Mouse (Mus musculus) G1E (cell line): ENCODE measurements around the gene Pou3f3. TPM values are rescaled to one million over a fixed set of nuclear protein-coding genes. Genes with fewer than 3 reads are reported as not detected.

ENCODE experiments used
- ATAC-seq: 2 replicates; pipeline ENCODE4 v1.8.0; 2016; ENCODE audit warnings: mild to moderate bottlenecking; ENCODE audit not compliant: insufficient number of reproducible peaks, poor library complexity, low FRiP score, severe bottlenecking; ENCODE audit errors: extremely low read depth
- DNase-seq: peaks from one replicate; pipeline ENCODE4 v3.0.0; 2012; ENCODE audit warnings: low spot score
- H3K27me3 ChIP-seq: 2 replicates; pipeline ENCODE4 v1.6.1; 2012; ENCODE audit warnings: mild to moderate bottlenecking, low read length, inconsistent platforms; ENCODE audit not compliant: insufficient read depth
- H3K36me3 ChIP-seq: replicated peaks from 2 replicates; pipeline ENCODE3; 2012; ENCODE audit warnings: mild to moderate bottlenecking, inconsistent platforms
- H3K4me1 ChIP-seq: 2 replicates; pipeline ENCODE4 v1.6.1; 2012; ENCODE audit warnings: low read depth, low read length, inconsistent platforms, mixed read lengths; ENCODE audit not compliant: insufficient read depth
- H3K4me3 ChIP-seq: 2 replicates; pipeline ENCODE4 v1.5.1; 2012; ENCODE audit warnings: low read depth, mild to moderate bottlenecking, inconsistent platforms, low read length, moderate library complexity, mixed read lengths
- H3K9me3 ChIP-seq: replicated peaks from 2 replicates; pipeline ENCODE4 v1.6.1; 2012; ENCODE audit warnings: inconsistent platforms
- CTCF ChIP-seq: IDR thresholded peaks from 2 replicates; pipeline ENCODE4 v1.5.1; 2012; ENCODE audit warnings: low read depth, low read length, inconsistent platforms, mixed read lengths
- GATA1 ChIP-seq: IDR thresholded peaks from 2 replicates; pipeline ENCODE4 v1.6.1; 2012; ENCODE audit warnings: borderline replicate concordance, low read length, inconsistent platforms, mixed read lengths
- GATA2 ChIP-seq: IDR thresholded peaks from 2 replicates; pipeline ENCODE4 v1.6.1; 2012; ENCODE audit warnings: low read depth, low read length, inconsistent platforms, borderline replicate concordance
- POLR2AphosphoS5 ChIP-seq: IDR thresholded peaks from 2 replicates; pipeline ENCODE4 v1.6.1; 2012; ENCODE audit warnings: low read depth, low read length, inconsistent platforms; ENCODE audit not compliant: insufficient replicate concordance
- TAL1 ChIP-seq: conservative IDR thresholded peaks from 2 replicates; pipeline ENCODE4 v1.6.1; 2012; ENCODE audit warnings: low read depth, low read length, inconsistent platforms, mixed read lengths
- polyA plus RNA-seq: library from polyadenylated mRNA; stranded (reverse); fragments of >175 nt; gene quantifications from 2 replicates; pipeline ENCODE4 v1.2.3, GENCODE M21; 2012
- total RNA-seq, 2 experiments: library from RNA; stranded (forward) in 1 of 2; stranded (reverse) in 1 of 2; fragments of 200-1000 nt in 1 of 2; fragments of >200 nt in 1 of 2; fragmentation: Nextera tagmentation in 1 of 2; gene quantifications; 2 replicates each; pipeline ENCODE4 v1.2.3; 2014 to 2017

Gene Pou3f3
- total and polyA plus RNA-seq, 3 experiments = 0.05 TPM; not detected in 2

DNA sequence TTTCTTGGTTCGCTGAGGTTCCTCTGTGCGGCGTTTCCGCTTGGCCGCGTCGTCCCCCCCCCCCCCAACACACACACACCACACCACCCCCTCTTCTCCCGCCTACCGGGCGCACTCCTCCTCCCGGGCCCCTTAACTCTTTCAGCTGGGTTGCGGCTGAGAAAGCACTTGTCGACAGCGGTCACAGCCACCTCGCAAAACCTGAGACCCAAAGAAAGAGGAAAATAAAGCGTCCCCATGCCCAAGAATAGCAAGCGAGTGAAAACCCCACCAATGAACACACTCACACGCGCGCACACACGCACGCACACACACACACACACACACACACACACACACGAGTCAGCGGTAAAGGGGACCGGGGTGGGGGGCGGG is 1.3 kb upstream of the Pou3f3 start:
- ATAC-seq (no peak), DNase-seq (no peak)
- TF ChIP-seq TAL1 (no peak), POLR2AphosphoS5 (no peak), CTCF (no peak), GATA2 (no peak), GATA1 (no peak)
- Histone ChIP-seq H3K36me3 (no peaks in the 10 kb centered on the region), H3K27me3 (peaks cover 9% of the 10 kb centered on the region; the same call in 1 of the 2 replicates), H3K9me3 (peaks cover 48% of the 10 kb centered on the region), H3K4me3 (no peak overlapping the region), H3K4me1 (no peaks in the 10 kb centered on the region)

DNA sequence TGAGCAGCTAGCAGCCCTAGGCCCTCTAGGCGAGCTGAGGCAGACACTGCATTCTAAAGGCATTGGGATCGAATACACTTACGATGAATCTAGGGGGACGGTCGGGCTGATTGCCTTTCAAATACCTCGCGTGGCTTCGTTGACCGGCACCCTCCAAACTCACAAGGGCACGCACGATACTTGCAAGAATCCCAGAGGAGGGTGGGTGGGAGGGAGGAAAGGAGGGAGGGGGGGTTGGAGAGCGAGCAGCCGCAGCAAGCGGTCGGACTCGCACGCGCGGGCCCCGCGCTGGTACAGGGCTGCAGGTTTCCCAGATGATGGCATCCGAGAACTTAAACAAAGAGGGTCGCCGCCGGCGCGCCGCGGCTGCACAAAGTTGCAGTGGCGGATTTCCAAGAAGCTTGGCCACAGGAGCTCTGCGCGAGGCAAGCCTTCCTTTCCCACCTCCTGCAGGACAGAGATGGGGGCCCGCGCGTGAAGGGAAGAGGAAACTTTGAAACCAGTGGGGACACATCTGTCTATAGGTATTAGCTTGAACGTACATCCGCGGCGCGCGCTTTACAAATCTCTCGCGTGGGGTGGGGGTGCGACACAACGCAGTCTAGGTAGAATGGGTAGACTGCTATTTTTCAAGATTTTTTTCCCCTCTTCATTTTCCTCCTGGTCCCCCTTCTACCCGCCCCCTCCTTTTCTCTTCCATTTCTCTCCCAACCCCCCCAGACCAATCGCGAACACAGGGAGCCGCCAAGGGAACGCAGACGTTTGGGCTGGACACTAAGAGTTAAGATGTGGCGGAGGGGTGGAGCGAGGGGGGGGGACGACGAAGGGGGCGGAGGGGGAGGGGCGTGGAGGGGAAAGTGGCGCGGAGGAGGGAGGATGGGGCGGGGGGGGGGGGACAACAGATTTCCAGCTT is 647 bp upstream of the Pou3f3 start:
- H3K27me3 ChIP-seq = peaks cover 9% of the 10 kb centered on the region; the same call in 1 of the 2 replicates
- no peak for TF ChIP-seq GATA2
- no peak for TF ChIP-seq POLR2AphosphoS5
- TF ChIP-seq GATA1 = no peak
- no peak for TF ChIP-seq CTCF
- TF ChIP-seq TAL1 = no peak
- ATAC-seq = no peak
- H3K9me3 ChIP-seq = peaks cover 52% of the 10 kb centered on the region
- no peak overlapping the region for H3K4me3 ChIP-seq
- DNase-seq = no peak
- no peaks in the 10 kb centered on the region for H3K4me1 ChIP-seq
- H3K36me3 ChIP-seq = no peaks in the 10 kb centered on the region

DNA sequence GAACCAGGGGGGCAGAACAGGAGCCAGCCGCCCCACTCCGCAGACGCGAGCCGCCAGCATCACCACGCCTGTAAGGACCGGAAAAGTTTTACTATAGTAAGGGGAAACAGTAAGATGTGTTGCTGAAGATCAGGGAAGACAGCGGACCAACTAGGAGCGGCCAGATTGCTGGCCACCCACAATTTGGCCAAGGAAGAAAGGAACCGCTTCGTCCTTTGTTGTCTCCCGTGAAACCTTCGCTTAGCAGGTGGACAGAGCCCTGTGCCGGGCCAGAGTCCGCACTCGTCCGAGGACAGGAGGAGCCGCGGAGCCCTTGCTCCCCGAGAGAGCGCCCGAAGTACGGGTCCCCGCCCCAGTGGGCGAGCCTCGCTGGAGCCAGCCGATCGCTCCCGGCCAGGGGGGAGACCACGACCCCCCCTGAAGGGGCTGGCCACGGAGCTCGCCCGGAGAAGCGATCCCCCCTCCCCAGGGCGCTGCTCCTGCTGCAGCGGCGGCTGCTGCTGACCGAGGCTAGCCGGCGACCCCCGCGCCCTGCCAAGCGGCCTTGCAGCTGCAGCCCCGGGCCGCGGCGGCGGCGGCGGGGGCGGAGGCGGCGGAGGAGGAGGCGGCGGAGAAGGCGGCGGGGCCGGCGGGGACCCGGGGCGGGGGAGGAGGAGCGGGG is 933 bp downstream of the Pou3f3 start:
- Histone ChIP-seq H3K4me1 (no peaks in the 10 kb centered on the region), H3K4me3 (no peak overlapping the region), H3K27me3 (peaks cover 9% of the 10 kb centered on the region; the same call in 1 of the 2 replicates)

GRCm38 (mm10) chr1:42697321-42697755 is 1.8 kb downstream of the Pou3f3 start:
- H3K4me3 ChIP-seq = no peak overlapping the region
- no peak for DNase-seq
- peaks cover 9% of the 10 kb centered on the region; the same call in 1 of the 2 replicates for H3K27me3 ChIP-seq

More for the DNA sequence above, 933 bp downstream of the Pou3f3 start:
- TF ChIP-seq CTCF = no peak
- no peak for TF ChIP-seq TAL1
- TF ChIP-seq POLR2AphosphoS5 = no peak
- no peak for TF ChIP-seq GATA1
- no peak for TF ChIP-seq GATA2
- no peaks in the 10 kb centered on the region for H3K36me3 ChIP-seq
- DNase-seq (no peak), ATAC-seq (no peak)
- H3K9me3 ChIP-seq = peaks cover 52% of the 10 kb centered on the region

DNA sequence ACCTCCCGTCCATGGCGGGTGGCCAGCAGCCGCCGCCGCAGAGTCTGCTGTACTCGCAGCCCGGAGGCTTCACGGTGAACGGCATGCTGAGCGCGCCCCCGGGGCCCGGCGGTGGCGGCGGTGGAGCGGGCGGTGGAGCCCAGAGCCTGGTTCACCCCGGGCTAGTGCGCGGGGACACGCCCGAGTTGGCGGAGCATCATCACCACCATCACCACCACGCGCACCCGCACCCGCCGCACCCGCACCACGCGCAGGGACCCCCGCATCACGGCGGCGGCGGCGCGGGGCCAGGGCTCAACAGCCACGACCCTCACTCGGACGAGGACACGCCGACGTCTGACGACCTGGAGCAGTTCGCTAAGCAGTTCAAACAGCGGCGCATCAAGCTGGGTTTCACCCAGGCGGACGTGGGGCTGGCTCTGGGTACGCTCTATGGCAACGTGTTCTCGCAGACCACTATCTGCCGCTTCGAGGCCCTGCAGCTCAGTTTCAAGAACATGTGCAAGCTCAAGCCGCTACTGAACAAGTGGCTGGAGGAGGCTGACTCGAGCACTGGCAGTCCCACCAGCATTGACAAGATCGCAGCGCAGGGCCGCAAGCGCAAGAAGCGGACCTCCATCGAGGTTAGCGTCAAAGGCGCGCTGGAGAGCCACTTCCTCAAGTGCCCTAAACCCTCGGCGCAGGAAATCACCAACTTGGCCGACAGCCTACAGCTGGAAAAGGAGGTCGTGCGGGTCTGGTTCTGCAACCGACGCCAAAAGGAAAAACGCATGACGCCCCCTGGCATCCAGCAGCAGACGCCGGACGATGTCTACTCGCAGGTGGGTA is 2.4 kb downstream of the Pou3f3 start:
- DNase-seq = no peak
- Histone ChIP-seq H3K27me3 (peaks cover 9% of the 10 kb centered on the region; the same call in 1 of the 2 replicates), H3K36me3 (no peaks in the 10 kb centered on the region), H3K4me1 (no peaks in the 10 kb centered on the region), H3K9me3 (peaks cover 52% of the 10 kb centered on the region), H3K4me3 (peak overlapping the region; percentile 45)
- TF ChIP-seq POLR2AphosphoS5 (no peak), CTCF (no peak), GATA1 (no peak), GATA2 (no peak), TAL1 (no peak)
- no peak for ATAC-seq

More at GRCm38 (mm10) chr1:42697321-42697755, 1.8 kb downstream of the Pou3f3 start:
- no peaks in the 10 kb centered on the region for H3K4me1 ChIP-seq
- ATAC-seq = no peak
- peaks cover 52% of the 10 kb centered on the region for H3K9me3 ChIP-seq
- H3K36me3 ChIP-seq = no peaks in the 10 kb centered on the region
- TF ChIP-seq GATA1 = no peak
- no peak for TF ChIP-seq TAL1
- TF ChIP-seq POLR2AphosphoS5 = no peak
- no peak for TF ChIP-seq GATA2
- no peak for TF ChIP-seq CTCF
